Mouse (Mus musculus) bone marrow, adult 2 months (tissue): ENCODE results near the gene Fam198b. TPM values are rescaled to one million over a fixed set of nuclear protein-coding genes. Genes with fewer than 3 reads are reported as not detected.

Experiments used
- H3K27ac ChIP-seq: fragments of 200-500 bp; 2 replicates; pipeline ENCODE4 v1.5.1; 2012; ENCODE audit warnings: low read depth, mild to moderate bottlenecking, control low read depth, inconsistent platforms, low read length; ENCODE audit not compliant: control insufficient read depth, poor library complexity, insufficient read depth
- H3K4me1 ChIP-seq: fragments of 200-500 bp; 2 replicates; pipeline ENCODE4 v1.6.1; 2011; ENCODE audit warnings: low read length; ENCODE audit not compliant: control insufficient read depth, insufficient read depth
- H3K4me3 ChIP-seq: fragments of 200-500 bp; replicated peaks from 2 replicates; pipeline ENCODE3; 2011; ENCODE audit warnings: mild to moderate bottlenecking, low read depth, low read length, control low read depth; ENCODE audit not compliant: control insufficient read depth
- CTCF ChIP-seq: fragments of 200-500 bp; IDR thresholded peaks from 2 replicates; pipeline ENCODE4 v1.5.1; 2011; ENCODE audit warnings: low read length, control low read depth; ENCODE audit not compliant: control insufficient read depth, insufficient read depth
- POLR2A ChIP-seq: fragments of 200-500 bp; IDR thresholded peaks from 2 replicates; pipeline ENCODE4 v1.6.1; 2011; ENCODE audit warnings: low read depth, mild to moderate bottlenecking, control low read depth, low read length, borderline replicate concordance; ENCODE audit not compliant: control insufficient read depth
- WGBS: fragments of 180-500 bp; shearing (Covaris S2); methylation state at CpG from one replicate; pipeline ENCODE4 v1.1.7; 2018; 5-methylcytosine and 5-hydroxymethylcytosine counted together
- polyA plus RNA-seq: library from polyadenylated mRNA; stranded (reverse); fragments of >200 nt; gene quantifications from 2 replicates; pipeline ENCODE4 v1.2.4, GENCODE M21; 2011; ENCODE audit warnings: low replicate concordance; ENCODE audit not compliant: missing spikeins, insufficient read depth, insufficient read length

Gene Fam198b
- polyA plus RNA-seq, 1 experiment: 1.0 TPM

DNA sequence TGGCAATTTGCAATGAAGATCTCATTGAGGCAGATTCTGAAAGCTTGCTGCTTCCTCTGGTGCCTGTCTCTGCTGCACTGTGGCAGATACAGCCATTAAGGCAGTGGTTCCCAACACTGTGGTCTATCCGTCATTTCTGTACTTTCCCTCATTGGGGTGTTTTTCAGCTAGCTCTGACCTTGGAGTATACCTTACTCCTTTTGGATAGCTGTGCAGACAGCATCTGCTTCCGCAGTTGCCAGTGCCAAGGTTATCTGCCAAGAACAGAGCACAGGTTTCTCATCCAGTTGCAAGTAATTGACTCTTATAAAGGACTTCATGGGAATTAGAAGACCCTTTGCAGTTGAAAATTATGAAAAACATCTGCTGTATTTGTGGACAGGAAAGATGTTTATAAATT is 85.7 kb downstream of the Fam198b start:
- H3K27ac ChIP-seq: no peak overlapping the region
- WGBS: 67% methylated on average over 2 of the region's 2 CpGs
- H3K4me3 ChIP-seq: no peak overlapping the region
- no peaks in the 10 kb centered on the region for H3K4me1 ChIP-seq
- no peak for TF ChIP-seq CTCF
- no peak for TF ChIP-seq POLR2A

DNA sequence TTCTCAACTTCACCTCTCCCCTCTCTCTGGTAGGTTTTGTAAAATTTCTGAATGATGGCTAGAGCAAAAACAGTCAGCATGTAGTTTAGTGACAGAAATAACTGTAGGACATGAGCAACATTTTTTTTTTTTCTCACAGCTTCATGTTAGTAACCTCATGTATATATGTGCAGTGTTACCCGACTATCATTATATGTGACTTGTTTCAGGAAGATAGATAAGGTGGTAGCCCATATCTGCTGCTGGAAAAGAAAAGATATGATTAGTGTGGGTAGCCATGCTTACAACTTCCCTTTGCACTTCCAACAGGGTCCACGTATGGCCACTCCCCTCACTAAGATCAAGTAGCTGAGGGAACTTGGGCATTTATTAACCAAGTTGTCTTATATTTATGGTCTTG is 86.2 kb downstream of the Fam198b start:
- Histone ChIP-seq H3K27ac (no peak overlapping the region), H3K4me3 (no peak overlapping the region), H3K4me1 (no peaks in the 10 kb centered on the region)
- 30% methylated on average over 2 of the region's 2 CpGs for WGBS
- TF ChIP-seq CTCF: no peak
- TF ChIP-seq POLR2A: no peak

DNA sequence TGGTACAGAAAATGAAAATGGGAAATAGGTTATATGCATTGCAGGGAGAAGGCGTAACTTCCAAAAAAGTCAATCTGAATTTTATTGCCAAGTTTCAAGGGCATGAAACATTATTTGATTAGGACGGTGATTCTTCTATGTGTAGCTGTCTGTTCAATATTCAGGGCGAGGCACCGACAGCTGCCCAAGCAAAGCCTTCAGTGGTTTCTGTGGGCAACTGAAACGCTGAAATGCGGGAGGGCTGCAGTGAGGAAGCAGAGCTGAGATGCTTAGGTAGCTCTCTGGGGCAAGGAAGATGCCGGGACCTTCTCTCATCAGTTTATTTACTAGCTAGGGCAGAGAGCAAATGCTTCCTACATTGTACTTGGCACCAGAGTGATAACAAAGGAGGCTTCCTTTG is 87.2 kb downstream of the Fam198b start:
- no peak overlapping the region for H3K27ac ChIP-seq
- WGBS: 39% methylated on average over 7 of the region's 7 CpGs
- H3K4me1 ChIP-seq: no peaks in the 10 kb centered on the region
- TF ChIP-seq CTCF (no peak), POLR2A (no peak)
- no peak overlapping the region for H3K4me3 ChIP-seq

DNA sequence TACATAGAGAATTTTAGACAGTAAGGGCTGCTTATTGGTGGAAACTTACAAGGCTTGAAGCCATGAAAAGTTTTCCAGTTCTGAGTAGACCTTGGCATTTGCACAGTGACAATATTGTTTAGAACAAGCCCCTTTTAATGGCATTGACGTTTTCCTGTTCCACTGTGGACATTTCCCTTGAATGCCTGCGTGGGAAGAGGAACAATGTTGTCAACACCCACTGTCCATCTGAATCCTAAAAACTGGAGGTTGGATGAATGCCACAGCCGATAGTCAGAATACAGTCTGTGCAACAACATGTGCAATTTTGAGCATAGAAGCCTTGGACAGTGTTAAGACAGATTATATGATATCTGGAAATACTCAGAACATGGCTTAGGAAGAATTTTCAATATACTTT is 92.5 kb downstream of the Fam198b start:
- WGBS: 66% methylated on average over 3 of the region's 3 CpGs

DNA sequence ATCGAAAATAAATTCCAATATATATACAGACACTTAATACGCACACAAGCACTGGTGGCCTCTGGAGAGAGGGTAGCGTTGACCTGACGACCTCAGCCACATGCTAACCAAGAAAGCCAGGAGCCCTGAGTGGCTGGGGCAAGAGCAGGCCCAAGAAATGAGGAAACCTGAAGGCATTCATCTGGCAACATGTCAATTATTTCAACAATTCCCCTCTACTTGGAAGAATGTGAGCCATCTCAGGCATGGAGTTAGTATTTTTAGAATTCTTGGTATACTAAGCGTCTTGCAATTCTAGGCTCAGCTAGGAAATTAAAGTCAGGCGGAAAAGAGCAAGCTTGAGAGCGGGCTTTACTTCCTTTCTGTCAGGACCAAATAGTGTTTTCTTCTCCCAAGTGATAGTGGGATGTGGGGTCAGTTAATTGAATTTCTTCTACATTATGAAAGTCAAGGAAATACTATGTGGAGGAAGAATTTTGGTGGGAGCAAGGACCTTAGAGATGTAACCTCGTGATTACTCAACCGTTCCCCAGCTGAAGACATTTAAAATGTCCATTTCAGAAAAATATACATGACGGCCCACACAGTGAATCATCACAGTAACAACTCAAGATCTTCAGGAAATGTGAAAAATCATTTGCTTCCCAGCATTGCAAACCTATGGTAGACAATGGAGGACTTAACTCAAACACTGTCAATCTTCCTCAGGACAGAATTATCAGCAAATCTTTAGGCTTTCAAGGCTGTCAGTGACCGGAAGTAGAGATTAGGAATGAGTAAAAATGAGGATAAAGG is 93.5 kb downstream of the Fam198b start:
- Histone ChIP-seq H3K4me3 (no peak overlapping the region), H3K27ac (no peak overlapping the region), H3K4me1 (no peaks in the 10 kb centered on the region)
- 59% methylated on average over 11 of the region's 11 CpGs for WGBS
- no peak for TF ChIP-seq CTCF
- no peak for TF ChIP-seq POLR2A

More for the DNA sequence above, 92.5 kb downstream of the Fam198b start:
- TF ChIP-seq POLR2A: no peak
- no peak for TF ChIP-seq CTCF
- Histone ChIP-seq H3K27ac (no peak overlapping the region), H3K4me1 (no peaks in the 10 kb centered on the region), H3K4me3 (no peak overlapping the region)

DNA sequence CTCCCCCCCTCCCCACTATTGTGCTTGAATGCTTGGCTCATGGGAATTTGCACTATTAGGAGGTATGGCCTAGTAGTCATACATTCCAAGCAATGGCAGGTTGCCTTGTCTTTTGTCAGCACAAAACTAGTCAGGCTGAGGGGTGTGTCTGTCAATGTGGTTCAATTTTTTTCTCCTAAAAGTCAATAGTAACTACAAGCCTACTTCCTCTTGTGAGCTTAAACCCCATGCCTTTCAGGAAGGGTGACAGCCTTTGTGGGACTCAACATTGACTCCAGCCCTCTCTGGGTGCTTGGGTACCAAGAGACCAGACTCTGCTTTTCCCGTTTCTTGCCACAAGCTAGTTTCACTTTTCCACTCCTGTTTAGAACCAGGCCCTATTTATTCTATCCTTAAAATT is 96.4 kb downstream of the Fam198b start:
- Histone ChIP-seq H3K4me1 (no peaks in the 10 kb centered on the region), H3K4me3 (no peak overlapping the region), H3K27ac (no peak overlapping the region)
- WGBS: 15% methylated on average over 1 of the region's 1 CpGs
- no peak for TF ChIP-seq CTCF
- TF ChIP-seq POLR2A: no peak

DNA sequence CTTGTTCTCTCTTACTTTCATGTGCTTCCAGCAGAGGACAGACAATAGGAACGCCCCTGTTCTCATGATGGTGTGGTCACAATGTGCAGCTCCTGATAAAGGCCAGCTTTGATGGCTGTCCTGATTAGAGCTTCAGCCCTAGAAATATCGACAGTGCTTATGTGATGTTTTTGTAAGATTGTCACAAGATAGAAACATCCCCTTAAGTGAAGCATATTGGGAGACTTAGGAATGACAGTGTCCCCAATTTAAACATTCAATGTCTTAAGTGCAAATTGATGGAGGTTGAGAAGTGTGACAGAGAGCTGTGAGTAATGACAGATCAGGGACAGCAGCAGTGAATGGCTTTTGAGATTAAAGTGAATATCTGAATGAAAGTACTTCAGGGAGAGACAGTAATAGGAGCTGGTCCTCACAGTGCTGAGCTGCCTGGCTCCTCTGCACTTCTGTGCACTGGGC is 99.7 kb downstream of the Fam198b start:
- Histone ChIP-seq H3K4me3 (no peak overlapping the region), H3K4me1 (no peaks in the 10 kb centered on the region), H3K27ac (no peak overlapping the region)
- 25% methylated on average over 2 of the region's 2 CpGs for WGBS
- TF ChIP-seq POLR2A: no peak
- no peak for TF ChIP-seq CTCF

DNA sequence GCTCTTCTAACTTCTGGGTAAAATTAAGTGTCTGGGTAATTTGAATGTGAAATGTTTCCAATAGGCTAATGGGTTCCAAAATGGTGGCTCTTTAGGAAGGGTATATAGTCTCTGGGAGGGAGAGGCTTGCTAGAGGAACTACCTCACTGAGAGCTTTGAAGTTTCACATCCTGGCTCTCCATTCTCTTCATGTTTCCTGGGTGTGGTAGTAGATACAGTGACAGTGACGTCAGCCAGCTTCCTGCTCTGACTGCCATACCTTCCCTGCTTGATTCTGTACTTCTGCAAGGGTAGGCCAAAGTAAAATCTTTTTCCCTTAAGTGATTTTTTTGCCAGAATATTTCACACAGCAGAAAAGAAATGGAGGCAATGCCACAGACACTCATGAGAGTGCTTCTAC is 100.2 kb downstream of the Fam198b start:
- no peak overlapping the region for H3K27ac ChIP-seq
- WGBS: 6% methylated on average over 1 of the region's 1 CpGs
- TF ChIP-seq CTCF: no peak
- TF ChIP-seq POLR2A: no peak
- H3K4me1 ChIP-seq: no peaks in the 10 kb centered on the region
- H3K4me3 ChIP-seq: no peak overlapping the region

DNA sequence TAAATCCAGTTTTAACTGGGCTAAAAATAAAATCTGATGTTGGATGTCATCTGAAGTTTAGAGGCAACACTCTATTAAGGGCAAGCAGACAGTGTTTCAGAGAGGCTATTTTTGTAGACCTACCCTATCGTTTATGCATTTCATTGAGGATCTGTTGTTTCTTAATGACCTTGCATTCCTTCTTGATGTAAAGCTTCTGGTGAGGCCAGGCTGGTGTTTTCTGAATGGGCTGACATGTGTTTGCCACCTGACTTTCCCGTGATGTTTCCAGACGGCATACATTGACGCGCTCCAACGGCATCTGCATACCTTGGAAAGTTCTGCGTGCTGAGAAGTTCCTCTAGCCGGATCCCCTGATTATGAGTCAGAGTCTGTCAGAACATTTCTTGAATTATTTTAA is 104.9 kb downstream of the Fam198b start:
- TF ChIP-seq POLR2A (no peak), CTCF (no peak)
- 93% methylated on average over 8 of the region's 8 CpGs for WGBS
- H3K27ac ChIP-seq: no peak overlapping the region
- no peaks in the 10 kb centered on the region for H3K4me1 ChIP-seq
- H3K4me3 ChIP-seq: no peak overlapping the region
